Mouse (Mus musculus) midbrain, embryonic 14.5 days (tissue): ENCODE data around the gene Sympk. TPM values are rescaled to one million over a fixed set of nuclear protein-coding genes. Genes with fewer than 3 reads are reported as not detected.

Source experiments
- ATAC-seq: fragments of 200-750 bp; cut with Nextera tagmentation; 2 replicates; pipeline ENCODE4 v1.8.0; 2017; ENCODE audit warnings: moderate number of reproducible peaks, moderate library complexity; ENCODE audit not compliant: low FRiP score, low TSS enrichment
- DNase-seq: peaks from one replicate; pipeline ENCODE4 v3.0.0-alpha.2; 2015
- H3K27ac ChIP-seq: fragments of 300-500 bp; sonication (generic); replicated peaks from 2 replicates; pipeline ENCODE4 v1.5.1; 2014; ENCODE audit warnings: mild to moderate bottlenecking, low read depth, low read length, moderate library complexity
- H3K27me3 ChIP-seq: fragments of 300-500 bp; sonication (generic); 2 replicates; pipeline ENCODE4 v1.6.1; 2014; ENCODE audit warnings: low read length, control low read depth, mixed read lengths; ENCODE audit not compliant: control insufficient read depth, insufficient read depth
- H3K36me3 ChIP-seq: fragments of 300-500 bp; sonication (generic); 2 replicates; pipeline ENCODE4 v1.6.1; 2014; ENCODE audit warnings: low read length, control low read depth; ENCODE audit not compliant: control insufficient read depth, insufficient read depth
- H3K4me1 ChIP-seq: fragments of 300-500 bp; sonication (generic); 2 replicates; pipeline ENCODE4 v1.6.1; 2014; ENCODE audit warnings: mild to moderate bottlenecking, antibody characterized with exemption, low read length, control low read depth; ENCODE audit not compliant: control insufficient read depth, insufficient read depth
- H3K4me2 ChIP-seq: fragments of 300-500 bp; sonication (generic); 2 replicates; pipeline ENCODE4 v1.6.1; 2014; ENCODE audit warnings: mild to moderate bottlenecking, low read length, moderate library complexity
- H3K4me3 ChIP-seq: fragments of 300-500 bp; sonication (generic); replicated peaks from 2 replicates; pipeline ENCODE4 v1.5.1; 2014; ENCODE audit warnings: low read depth, low read length
- H3K9ac ChIP-seq: fragments of 300-500 bp; sonication (generic); replicated peaks from 2 replicates; pipeline ENCODE4 v1.6.1; 2014; ENCODE audit warnings: mild to moderate bottlenecking, low read length, moderate library complexity
- H3K9me3 ChIP-seq: fragments of 300-500 bp; sonication (generic); 2 replicates; pipeline ENCODE4 v1.6.1; 2016; ENCODE audit warnings: low read length, control low read depth, mixed read lengths; ENCODE audit not compliant: control insufficient read depth
- WGBS: fragments of 180-500 bp; shearing (Covaris S2); extraction: QIAGEN DNeasy Blood & Tissue Kit; methylation state at CpG from one replicate; pipeline ENCODE4 v1.1.7; 2014; 5-methylcytosine and 5-hydroxymethylcytosine counted together
- microRNA-seq: library from miRNA; unstranded; fragments of <30 nt; microRNA quantifications from one replicate; pipeline ENCODE4, GENCODE M21; 2016
- polyA plus RNA-seq: library from polyadenylated mRNA; unstranded; fragments of >200 nt; fragmentation: Nextera tagmentation; extraction: Ambion mirVana; gene quantifications from 2 replicates; pipeline ENCODE4 v1.2.1, GENCODE M21; 2014

Gene Sympk
- polyA plus RNA-seq, 1 experiment from 2014 or later: 18.1 TPM

- ATAC-seq: no peak
- Histone ChIP-seq H3K36me3 (no peaks in the 10 kb centered on the region), H3K27ac (no peak overlapping the region), H3K4me1 (peaks cover 10% of the 10 kb centered on the region; the same call in 1 of the 2 replicates), H3K4me3 (no peak overlapping the region), H3K27me3 (peaks cover 8% of the 10 kb centered on the region), H3K4me2 (no peak overlapping the region), H3K9me3 (no peaks in the 10 kb centered on the region), H3K9ac (no peak overlapping the region)
- DNase-seq: no peak
- WGBS: 59% methylated on average over 7 of the region's 7 CpGs
Measured at GRCm38 (mm10) chr7:19098811-19099210, 74.6 kb downstream of the Sympk start.

- WGBS: 96% methylated on average over 1 of the region's 1 CpGs
- Histone ChIP-seq H3K9ac (no peak overlapping the region), H3K36me3 (no peaks in the 10 kb centered on the region), H3K4me3 (no peak overlapping the region), H3K27ac (no peak overlapping the region), H3K9me3 (no peaks in the 10 kb centered on the region), H3K4me1 (0 out of 2 replicates have a peak, but pooled peaks cover 5% of the 10 kb centered on the region), H3K27me3 (0 out of 2 replicates have a peak, but pooled peaks cover 3% of the 10 kb centered on the region), H3K4me2 (no peak overlapping the region)
- DNase-seq (no peak), ATAC-seq (no peak)
Measured at GRCm38 (mm10) chr7:19100290-19100689, 76.1 kb downstream of the Sympk start.

DNA sequence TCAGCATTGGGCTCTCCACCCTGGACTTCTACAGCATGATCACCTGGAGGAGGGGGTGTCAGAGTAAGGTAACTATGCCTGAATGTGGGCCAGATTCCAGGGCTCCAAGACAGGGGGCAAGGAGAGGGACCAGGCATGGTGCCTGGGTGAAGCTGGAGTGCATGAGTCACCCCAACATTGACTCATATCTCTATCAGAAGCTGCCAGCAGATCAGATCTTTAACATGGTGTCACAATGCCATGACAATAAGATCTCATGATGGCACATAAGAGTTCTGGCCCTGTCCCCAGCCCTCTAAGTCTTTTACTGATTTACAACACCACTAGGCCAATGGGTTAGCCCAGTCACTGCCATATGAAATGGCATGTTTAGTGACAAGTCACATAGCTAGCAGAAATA lies 79.6 kb downstream of the Sympk start:
- no peaks in the 10 kb centered on the region for H3K9me3 ChIP-seq

More for the DNA sequence above, 79.6 kb downstream of the Sympk start:
- H3K27me3 ChIP-seq: no peaks in the 10 kb centered on the region
- H3K27ac ChIP-seq: no peak overlapping the region
- no peak overlapping the region for H3K4me3 ChIP-seq
- H3K36me3 ChIP-seq: no peaks in the 10 kb centered on the region
- ATAC-seq: no peak
- H3K4me2 ChIP-seq: no peak overlapping the region
- H3K4me1 ChIP-seq: no peaks in the 10 kb centered on the region
- H3K9ac ChIP-seq: no peak overlapping the region
- no peak for DNase-seq

Small RNA genes lying within 50 kb of the gene (microRNA-seq; reads per million reads assigned to microRNA genes)
- gene Mir3100: 0.44 reads per million

Other genes with a start within 250 kb of the Sympk start
- not detected in 2 replicates for gene Psg19, start 225.9 kb upstream of the Sympk start, polyA plus RNA-seq
- gene Psg17, start 202.8 kb upstream of the Sympk start, polyA plus RNA-seq: not detected in 2 replicates
- 0.18 and 0.43 TPM in 2 replicates for gene Mill2, start 184.4 kb upstream of the Sympk start, polyA plus RNA-seq
- gene Pglyrp1, start 153.0 kb upstream of the Sympk start, polyA plus RNA-seq: 18.9 and 20.7 TPM in 2 replicates
- gene Ccdc61, start 114.0 kb upstream of the Sympk start, polyA plus RNA-seq: 16.1 and 18.5 TPM in 2 replicates
- 18.6 and 20.7 TPM in 2 replicates for gene Nova2, start 98.5 kb upstream of the Sympk start, polyA plus RNA-seq
- 0.58 and 0.86 TPM in 2 replicates for gene Nanos2, start 37.0 kb upstream of the Sympk start, polyA plus RNA-seq
- gene Mypop, start 33.1 kb upstream of the Sympk start, polyA plus RNA-seq: 4.2 and 4.8 TPM in 2 replicates
- gene Irf2bp1, start 20.3 kb upstream of the Sympk start, polyA plus RNA-seq: 30.8 and 34.2 TPM in 2 replicates
- gene Foxa3, start 839 bp upstream of the Sympk start, polyA plus RNA-seq: not detected in 2 replicates
- gene Rsph6a, start 30.3 kb downstream of the Sympk start, polyA plus RNA-seq: 0.12 and 0.21 TPM in 2 replicates
- 33.2 and 39.2 TPM in 2 replicates for gene Dmwd, start 51.9 kb downstream of the Sympk start, polyA plus RNA-seq
- 9.8 and 13.2 TPM in 2 replicates for gene Dmpk, start 59.5 kb downstream of the Sympk start, polyA plus RNA-seq
- gene Six5, start 70.2 kb downstream of the Sympk start, polyA plus RNA-seq: 1.5 and 2.5 TPM in 2 replicates
- gene Gm4969, start 94.0 kb downstream of the Sympk start, polyA plus RNA-seq: 5.2 and 5.8 TPM in 2 replicates
- gene Fbxo46, start 95.5 kb downstream of the Sympk start, polyA plus RNA-seq: 11.3 and 13.8 TPM in 2 replicates
- gene Qpctl, start 124.9 kb downstream of the Sympk start, polyA plus RNA-seq: 18.5 and 20.0 TPM in 2 replicates
- 112 and 130 TPM in 2 replicates for gene Snrpd2, start 125.3 kb downstream of the Sympk start, polyA plus RNA-seq
- 2.6 and 3.1 TPM in 2 replicates for gene Gipr, start 141.8 kb downstream of the Sympk start, polyA plus RNA-seq
- 2.6 and 9.3 TPM in 2 replicates for gene Eml2, start 152.0 kb downstream of the Sympk start, polyA plus RNA-seq
- gene Gpr4, start 188.2 kb downstream of the Sympk start, polyA plus RNA-seq: 1.8 and 2.5 TPM in 2 replicates
- 33.2 and 35.0 TPM in 2 replicates for gene Opa3, start 204.0 kb downstream of the Sympk start, polyA plus RNA-seq
- gene Vasp, start 247.4 kb downstream of the Sympk start, polyA plus RNA-seq: 28.9 and 29.1 TPM in 2 replicates